Comparison of ENCODE assay signal across 8 mouse cellular contexts in genomic region chr19:8992769-8993624, GRCm38 (mm10). TPM values are rescaled to one million over a fixed set of nuclear protein-coding genes. Genes with fewer than 3 reads are reported as not detected.
DNase-seq lines count a peak whose midpoint lies in the region; ATAC-seq and TF ChIP-seq lines count a peak whose summit lies in the region.

No protein-coding gene starts in this region.

- peak; percentile 67 for TF ChIP-seq CTCF in cerebellum, adult 2 months (IDR thresholded peaks at IDR 0.05; ENCODE audit: borderline replicate concordance, insufficient read depth, low read depth, low read length)

- no peak overlapping the region for H3K4me3 ChIP-seq in cerebellum, adult 2 months (replicated peaks; ENCODE audit: insufficient read depth, low read depth, low read length)
- 0 out of 2 replicates have a peak overlapping the region, but pooled peaks have one; percentile 8 for H3K4me3 ChIP-seq in intestine, embryonic 14.5 days (ENCODE audit: low read depth, low read length)
- no peak overlapping the region for H3K4me3 ChIP-seq in limb, embryonic 11.5 days (ENCODE audit: low read depth, low read length)

- TF ChIP-seq POLR2A in cerebellum, adult 2 months (IDR thresholded peaks at IDR 0.05; ENCODE audit: borderline replicate concordance, insufficient read depth, low read length), result no peak

- no peak for ATAC-seq in cerebellum, adult (ENCODE audit: insufficient number of reproducible peaks, low FRiP score, low TSS enrichment)
- ATAC-seq in intestine, embryonic 14.5 days (replicated peaks; ENCODE audit: low FRiP score, low TSS enrichment, low read depth), result 0 out of 2 replicates have a peak, but pooled peaks have one; percentile 15
- ATAC-seq in limb, embryonic 11.5 days (ENCODE audit: insufficient number of reproducible peaks, low FRiP score, low TSS enrichment, low read depth), result no peak

- DNase-seq in cerebellum, adult 2 months, result peak; percentile 45 to 58
- DNase-seq in cerebellum, postnatal 14 days, result peak; percentile 82 to 90
- peak; percentile 91 for DNase-seq in gastrocnemius, postnatal 25 days
- DNase-seq in intestine, embryonic 14.5 days (ENCODE audit: low spot score), result peak; percentile 83
- DNase-seq in limb, embryonic 11.5 days (ENCODE audit: low spot score), result peak; percentile 82
- DNase-seq in monocyte, adult 2 months (ENCODE audit: low read depth in 1 of 2, low spot score in 2 of 2), result peak; percentile 67 to 79
- peak; percentile 81 to 91 for DNase-seq in spleen, postnatal 4 days (ENCODE audit: low spot score in 2 of 2)

- no peaks in the 10 kb centered on the region for H3K9me3 ChIP-seq in intestine, embryonic 14.5 days (ENCODE audit: control insufficient read depth, low read length)
- H3K9me3 ChIP-seq in limb, embryonic 11.5 days (ENCODE audit: control insufficient read depth, low read length), result no peaks in the 10 kb centered on the region

- no peaks in the 10 kb centered on the region for H3K36me3 ChIP-seq in intestine, embryonic 14.5 days (ENCODE audit: control insufficient read depth, insufficient read depth, low read length)
- no peaks in the 10 kb centered on the region for H3K36me3 ChIP-seq in limb, embryonic 11.5 days (ENCODE audit: control insufficient read depth, insufficient read depth, low read length)

- H3K27ac ChIP-seq in cerebellum, adult 2 months (ENCODE audit: insufficient read depth, low read length), result no peak overlapping the region
- peak overlapping the region; percentile 93; the same call in 1 of the 2 replicates for H3K27ac ChIP-seq in intestine, embryonic 14.5 days (ENCODE audit: low read depth)
- no peak overlapping the region for H3K27ac ChIP-seq in limb, embryonic 11.5 days (replicated peaks; ENCODE audit: low read depth, low read length)

- no peaks in the 10 kb centered on the region for H3K27me3 ChIP-seq in cerebellum, adult 2 months (ENCODE audit: control insufficient read depth, insufficient read depth, low read length)
- H3K27me3 ChIP-seq in intestine, embryonic 14.5 days (replicated peaks; ENCODE audit: control insufficient read depth, insufficient read depth, low read length), result no peaks in the 10 kb centered on the region
- H3K27me3 ChIP-seq in limb, embryonic 11.5 days (ENCODE audit: control insufficient read depth, insufficient read depth, low read length), result 0 out of 2 replicates have a peak, but pooled peaks cover 5% of the 10 kb centered on the region

- H3K4me2 ChIP-seq in intestine, embryonic 14.5 days (ENCODE audit: low read length), result peak overlapping the region; percentile 68
- peak overlapping the region; percentile 20; the same call in 1 of the 2 replicates for H3K4me2 ChIP-seq in limb, embryonic 11.5 days (ENCODE audit: low read depth, severe bottlenecking)

- WGBS in cerebellum, adult 2 months, result 34% methylated on average over 12 of the region's 12 CpGs
- WGBS in intestine, embryonic 14.5 days, result 36% methylated on average over 12 of the region's 12 CpGs
- 26% methylated on average over 12 of the region's 12 CpGs for WGBS in limb, embryonic 11.5 days

- no peak overlapping the region for H3K9ac ChIP-seq in intestine, embryonic 14.5 days (ENCODE audit: low read length)
- H3K9ac ChIP-seq in limb, embryonic 11.5 days (ENCODE audit: low read length), result peak overlapping the region; percentile 23; the same call in 1 of the 2 replicates

- H3K4me1 ChIP-seq in cerebellum, adult 2 months (ENCODE audit: control insufficient read depth, insufficient read depth, low read length), result no peaks in the 10 kb centered on the region
- peaks cover 54% of the 10 kb centered on the region for H3K4me1 ChIP-seq in intestine, embryonic 14.5 days (replicated peaks; ENCODE audit: control insufficient read depth, insufficient read depth, low read length)
- H3K4me1 ChIP-seq in limb, embryonic 11.5 days (ENCODE audit: control insufficient read depth, insufficient read depth, low read length), result peaks cover 30% of the 10 kb centered on the region

RNA-seq across cellular contexts. Expression of gene Ahnak, which starts 3.9 kb away (rescaled TPM):
- polyA plus RNA-seq in cerebellum, adult 2 months (2012; rRNA removed), result 5.3 and 5.8 TPM in 2 replicates
- total RNA-seq in gastrocnemius, postnatal 25 days (2021), result 100 to 1,000 TPM; 183 to 204 TPM
- polyA plus RNA-seq in intestine, embryonic 14.5 days (2014; fragmentation: Nextera tagmentation; extraction: Ambion mirVana), result 21.6 and 22.2 TPM in 2 replicates
- 7.7 and 8.9 TPM in 2 replicates for polyA plus RNA-seq in limb, embryonic 11.5 days (2014; fragmentation: Nextera tagmentation; extraction: Ambion mirVana)

RNA-seq across cellular contexts. Expression of gene Eef1g, which starts 26.2 kb away (rescaled TPM):
- 263 and 281 TPM in 2 replicates for polyA plus RNA-seq in cerebellum, adult 2 months (2012; rRNA removed)
- total RNA-seq in gastrocnemius, postnatal 25 days (2021), result 100 to 1,000 TPM; 464 to 492 TPM
- polyA plus RNA-seq in intestine, embryonic 14.5 days (2014; fragmentation: Nextera tagmentation; extraction: Ambion mirVana), result 501 and 531 TPM in 2 replicates
- 567 and 588 TPM in 2 replicates for polyA plus RNA-seq in limb, embryonic 11.5 days (2014; fragmentation: Nextera tagmentation; extraction: Ambion mirVana)

RNA-seq across cellular contexts. Expression of gene Tut1, which starts 39.4 kb away (rescaled TPM):
- 20.5 and 20.8 TPM in 2 replicates for polyA plus RNA-seq in cerebellum, adult 2 months (2012; rRNA removed)
- 1 to 10 TPM; 5.7 to 7.2 TPM for total RNA-seq in gastrocnemius, postnatal 25 days (2021)
- polyA plus RNA-seq in intestine, embryonic 14.5 days (2014; fragmentation: Nextera tagmentation; extraction: Ambion mirVana), result 33.3 and 33.5 TPM in 2 replicates
- polyA plus RNA-seq in limb, embryonic 11.5 days (2014; fragmentation: Nextera tagmentation; extraction: Ambion mirVana), result 33.2 and 35.2 TPM in 2 replicates

RNA-seq across cellular contexts. Expression of gene Mta2, which starts 51.3 kb away (rescaled TPM):
- 30.9 and 33.9 TPM in 2 replicates for polyA plus RNA-seq in cerebellum, adult 2 months (2012; rRNA removed)
- 10 to 100 TPM; 19.5 to 21.9 TPM for total RNA-seq in gastrocnemius, postnatal 25 days (2021)
- polyA plus RNA-seq in intestine, embryonic 14.5 days (2014; fragmentation: Nextera tagmentation; extraction: Ambion mirVana), result 40.3 and 40.7 TPM in 2 replicates
- 58.5 and 62.0 TPM in 2 replicates for polyA plus RNA-seq in limb, embryonic 11.5 days (2014; fragmentation: Nextera tagmentation; extraction: Ambion mirVana)
